Mouse (Mus musculus) lung, postnatal 4 days (tissue): ENCODE measurements around the gene Rufy4.
"Not testable (repeated sequence)": the region's sequence is repeated elsewhere in the genome, so short reads cannot be mapped to it uniquely, and the experiment has no call there.

Source experiments
- DNase-seq, 2 experiments: peaks; one replicate each; pipeline ENCODE4 v3.0.0; 2021

The Rufy4 gene

DNA sequence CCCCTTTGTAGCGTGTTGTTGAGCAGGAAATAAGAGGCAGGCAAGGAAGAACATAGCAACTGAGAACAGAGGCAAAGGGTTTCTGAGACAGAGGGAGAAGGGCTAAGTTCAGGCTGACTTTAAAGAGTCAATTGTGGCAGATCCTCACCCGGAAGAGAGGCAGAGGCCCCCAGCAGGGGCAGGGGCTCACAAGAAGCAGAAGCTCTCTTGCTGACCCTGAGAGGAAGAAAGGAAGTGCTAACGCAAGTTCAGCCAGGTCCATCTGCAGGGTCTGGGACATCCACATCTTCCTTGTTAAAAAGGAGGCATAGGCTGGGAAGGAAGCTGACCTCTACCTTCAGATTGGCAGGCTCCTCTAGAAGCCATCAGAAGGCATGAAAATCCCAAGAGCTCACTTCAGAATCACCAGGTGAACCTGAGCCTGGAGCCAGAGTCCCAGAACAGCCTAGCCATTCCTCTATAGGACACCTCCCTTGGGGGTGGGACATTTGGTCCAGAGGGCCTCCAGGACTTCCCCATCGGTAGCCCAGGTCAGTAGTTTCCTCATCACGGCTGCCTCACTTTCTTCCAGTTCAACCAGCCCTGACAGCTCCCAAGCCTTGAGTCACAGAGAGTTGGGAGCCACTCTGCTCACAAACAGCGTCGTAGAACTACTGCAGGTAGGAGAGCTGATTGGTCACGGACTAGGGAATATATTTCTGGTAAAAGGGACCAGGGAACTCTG, 28.3 kb downstream of the Rufy4 start, which contains the start of gene Cxcr2:
Gene Cxcr2, plus strand, starts transcription at position 529 of the 724 bp plus-strand sequence.
- peak in 1 of 2 experiments; percentile 17 for DNase-seq

- DNase-seq, result peak in 1 of 2 experiments; percentile 43
These were observed 30.2 kb downstream of the Rufy4 start for GRCm38 (mm10) chr1:74155435-74156012.

DNA sequence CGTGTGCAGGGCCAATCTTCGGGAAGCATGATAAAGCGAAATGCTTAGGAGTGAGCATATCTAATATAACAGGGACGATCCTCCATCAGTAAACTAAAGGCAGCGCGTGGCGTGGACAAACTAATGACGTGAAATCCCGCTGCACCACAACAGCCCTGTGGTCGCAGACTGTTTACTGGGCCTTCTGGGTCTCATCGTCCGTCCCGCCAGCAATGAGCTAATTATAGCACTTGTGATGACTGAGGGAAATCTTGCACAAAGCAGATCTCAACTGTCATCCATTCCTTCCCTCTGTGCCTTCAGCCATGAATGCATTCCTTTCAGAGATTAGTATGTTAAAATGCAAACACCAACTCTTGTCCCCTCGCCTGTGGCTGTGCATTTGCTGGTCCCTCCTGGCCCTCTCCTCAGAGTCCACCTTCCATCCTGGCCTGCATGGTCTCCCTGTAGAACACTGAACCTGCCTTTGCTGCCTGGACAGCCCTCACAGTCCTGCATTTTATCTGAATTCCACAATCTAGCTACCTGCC, 31.1 kb downstream of the Rufy4 start:
- DNase-seq, result no peak

- not testable (repeated sequence) for DNase-seq
These were observed 34.3 kb downstream of the Rufy4 start for GRCm38 (mm10) chr1:74159613-74160012.

GRCm38 (mm10) chr1:74160036-74160435, 34.7 kb downstream of the Rufy4 start:
- no peak for DNase-seq

DNA sequence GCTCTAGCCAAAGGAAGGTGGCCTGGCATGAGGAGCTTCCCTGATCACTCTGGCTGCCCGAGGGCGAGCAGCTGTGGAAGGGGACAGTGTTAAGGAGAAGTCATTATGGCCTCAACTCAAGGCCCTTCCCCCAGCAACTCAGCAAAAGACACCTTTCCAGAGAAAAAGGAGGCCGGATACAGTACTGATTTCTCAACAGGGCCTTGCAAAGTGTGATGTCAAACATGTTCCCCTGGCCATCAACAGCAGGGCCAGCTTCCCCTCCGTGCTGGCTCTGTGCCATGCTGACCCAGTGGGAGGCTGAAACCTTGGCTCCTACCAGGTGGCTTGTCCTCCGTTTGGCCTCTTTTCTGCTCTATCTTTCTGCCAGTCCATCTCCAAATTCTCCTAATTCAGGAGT, 41.8 kb downstream of the Rufy4 start:
- DNase-seq, result peak in 1 of 2 experiments; percentile 41

GRCm38 (mm10) chr1:74169721-74170120, 44.4 kb downstream of the Rufy4 start:
- DNase-seq, result no peak

DNA sequence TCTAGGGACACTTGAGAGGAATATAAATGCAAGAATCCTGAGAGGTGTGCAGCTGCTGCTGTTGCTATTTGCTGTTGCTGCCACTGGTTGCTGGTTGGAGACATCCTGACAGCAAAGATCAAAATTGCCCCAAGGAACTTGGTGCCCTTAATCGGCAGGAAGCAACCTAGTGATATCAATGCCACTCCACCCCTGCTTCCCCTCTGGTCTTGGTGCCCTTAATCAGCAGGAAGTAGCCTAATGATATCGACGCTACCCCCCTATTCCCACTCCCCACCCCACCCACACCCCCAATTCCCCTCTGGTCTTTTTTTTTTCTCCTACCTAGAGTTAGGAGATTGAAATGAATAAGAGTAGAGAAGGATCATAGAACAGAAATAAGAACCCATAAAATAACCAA, 47.4 kb downstream of the Rufy4 start:
- no peak for DNase-seq

DNA sequence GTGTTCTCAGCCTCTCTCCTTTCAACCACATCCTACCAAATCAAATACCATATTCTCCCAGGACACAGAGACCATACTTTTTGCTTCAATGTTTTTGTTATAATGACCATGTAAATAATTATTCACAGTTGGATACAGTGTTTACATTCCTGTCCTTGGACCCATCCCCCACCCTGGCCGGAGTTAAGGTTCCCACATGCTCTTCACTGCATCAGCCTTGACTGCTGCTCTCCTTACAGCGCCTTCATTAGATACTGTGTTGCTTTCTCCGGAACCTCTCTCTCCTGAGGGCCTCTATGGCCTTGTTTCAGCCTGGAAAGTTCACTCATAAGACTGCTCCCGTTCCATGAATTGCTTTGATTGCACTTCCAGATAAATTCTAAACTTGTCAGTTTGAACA, 50.4 kb downstream of the Rufy4 start:
- peak in 1 of 2 experiments; percentile 45 for DNase-seq

DNA sequence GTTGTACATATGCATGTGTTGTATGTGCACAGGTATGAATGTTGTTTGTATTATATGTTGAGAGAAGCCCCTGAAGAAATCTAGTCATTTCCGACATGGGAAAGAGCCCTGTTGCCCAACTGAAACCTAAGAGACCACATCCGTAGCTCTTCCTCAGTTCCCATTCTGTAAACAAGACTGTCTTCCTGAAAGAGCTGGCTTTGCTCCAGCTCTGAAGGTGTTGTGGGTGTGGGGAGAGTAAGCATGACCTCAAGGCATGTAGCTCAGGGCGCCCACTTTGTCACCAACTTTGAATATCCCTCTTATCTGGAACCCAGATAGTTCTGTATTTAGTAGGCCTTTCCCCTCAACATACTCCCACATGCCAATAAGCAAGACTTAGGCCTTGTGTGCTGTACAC, 53.3 kb downstream of the Rufy4 start:
- DNase-seq, result no peak

- DNase-seq, result peak in 1 of 2 experiments; percentile 63
These were observed 54.5 kb downstream of the Rufy4 start for GRCm38 (mm10) chr1:74179624-74180408.

- DNase-seq, result no peak
These were observed 56.1 kb downstream of the Rufy4 start for GRCm38 (mm10) chr1:74181462-74181861.

DNA sequence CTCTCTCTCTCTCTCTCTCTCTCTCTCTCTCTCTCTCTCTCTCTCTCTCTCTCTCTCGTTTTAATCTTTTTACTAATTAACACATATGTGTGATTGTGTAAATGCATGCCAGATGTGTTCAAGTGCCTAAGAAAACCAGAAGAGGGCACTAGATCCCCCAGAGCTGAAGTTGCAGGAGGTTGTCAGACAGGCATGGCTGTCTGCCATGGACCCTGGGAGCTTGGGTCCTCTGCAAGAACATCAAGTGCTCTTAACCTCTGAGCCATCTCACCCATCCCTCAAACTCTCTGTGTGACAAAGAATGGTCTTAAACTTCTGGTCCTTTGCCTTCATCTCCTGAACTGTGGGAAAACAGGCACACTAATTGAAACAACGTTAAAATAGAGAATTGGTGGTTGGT, 57.7 kb downstream of the Rufy4 start:
- no peak for DNase-seq

DNA sequence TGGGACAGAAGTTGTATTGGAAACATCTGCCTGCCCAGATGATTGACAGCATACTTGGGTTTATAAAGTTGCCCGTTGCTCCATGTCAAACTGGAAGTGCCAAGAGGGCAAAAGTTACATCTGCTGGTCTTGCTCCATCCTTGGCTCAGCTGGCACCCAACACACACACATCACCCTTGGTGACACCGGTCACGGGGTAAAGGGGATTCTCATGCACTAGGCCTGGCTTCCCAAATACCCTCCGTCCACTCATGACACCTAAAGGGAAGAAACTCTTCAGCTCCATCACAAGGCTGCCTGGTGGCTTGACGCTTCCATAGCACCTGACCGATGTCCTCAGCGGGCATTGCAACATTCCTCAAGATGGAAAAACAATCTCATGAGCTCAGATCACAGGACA, 65.1 kb downstream of the Rufy4 start:
- peak; percentile 30 to 42 for DNase-seq

DNA sequence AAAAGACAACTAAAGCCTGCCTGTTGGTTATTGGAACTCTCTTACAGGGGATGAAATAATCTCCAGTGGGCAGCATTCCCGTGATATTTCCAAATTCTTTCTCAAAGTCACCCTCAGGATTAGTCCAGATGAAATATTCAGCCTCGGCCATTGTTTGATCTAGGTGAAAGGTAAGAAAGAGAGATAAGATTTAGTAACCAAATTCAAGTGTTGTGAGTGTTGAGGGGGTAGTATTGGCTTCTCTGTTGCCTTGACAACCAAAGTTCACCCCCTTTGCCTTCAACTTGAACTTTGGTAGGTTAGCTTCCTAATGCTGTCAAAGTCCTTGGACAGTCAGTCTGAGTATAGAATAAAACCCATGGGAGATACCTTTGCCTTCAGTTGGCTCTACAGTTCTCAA, 67.4 kb downstream of the Rufy4 start:
- DNase-seq, result no peak

DNA sequence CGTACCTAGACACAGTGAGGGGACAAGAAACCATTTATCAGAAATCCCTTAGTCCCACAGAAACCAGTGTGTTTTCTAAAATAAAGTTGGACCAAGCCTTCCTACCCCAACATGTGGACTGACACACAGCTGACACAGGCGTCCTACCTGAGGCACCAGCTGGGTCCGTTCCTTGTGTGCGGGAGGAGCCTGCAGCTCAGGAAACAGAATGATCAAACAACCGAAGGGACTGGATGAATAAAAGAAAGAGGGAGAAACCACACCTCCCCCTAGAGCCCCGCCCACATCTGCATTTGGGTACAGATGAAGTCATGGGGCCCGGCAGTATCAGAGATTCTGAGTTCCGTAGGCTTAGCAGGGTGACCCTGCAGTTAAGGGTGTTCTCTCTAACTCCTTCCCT, 69.1 kb downstream of the Rufy4 start, which contains the start of gene Cxcr1:
Gene Cxcr1, minus strand, starts transcription at position 187 of the 400 bp plus-strand sequence.
- DNase-seq, result no peak

DNA sequence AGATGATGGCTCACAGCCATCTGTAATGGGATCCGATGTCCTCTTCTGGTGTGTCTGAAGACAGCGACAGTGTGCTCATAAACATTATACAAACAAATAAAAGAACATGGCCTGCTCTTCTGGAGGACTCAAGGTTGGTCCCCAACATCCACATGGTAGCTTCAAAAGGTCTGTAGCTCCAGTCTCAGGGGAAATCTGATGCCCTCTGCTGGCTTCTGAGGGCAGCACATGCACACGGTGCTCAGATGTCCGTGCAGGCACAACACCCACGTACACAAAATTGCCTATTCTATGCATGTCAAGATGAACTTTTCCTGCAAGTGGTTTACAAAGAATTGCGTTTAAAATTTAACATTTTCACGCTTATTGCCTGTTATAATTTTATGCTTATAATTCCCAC, 70.6 kb downstream of the Rufy4 start:
- peak in 1 of 2 experiments; percentile 49 for DNase-seq

- DNase-seq, result no peak
These were observed 71.5 kb downstream of the Rufy4 start for GRCm38 (mm10) chr1:74196621-74197419.
